Mouse (Mus musculus): ENCODE measurements around the gene Znhit1.

DNA sequence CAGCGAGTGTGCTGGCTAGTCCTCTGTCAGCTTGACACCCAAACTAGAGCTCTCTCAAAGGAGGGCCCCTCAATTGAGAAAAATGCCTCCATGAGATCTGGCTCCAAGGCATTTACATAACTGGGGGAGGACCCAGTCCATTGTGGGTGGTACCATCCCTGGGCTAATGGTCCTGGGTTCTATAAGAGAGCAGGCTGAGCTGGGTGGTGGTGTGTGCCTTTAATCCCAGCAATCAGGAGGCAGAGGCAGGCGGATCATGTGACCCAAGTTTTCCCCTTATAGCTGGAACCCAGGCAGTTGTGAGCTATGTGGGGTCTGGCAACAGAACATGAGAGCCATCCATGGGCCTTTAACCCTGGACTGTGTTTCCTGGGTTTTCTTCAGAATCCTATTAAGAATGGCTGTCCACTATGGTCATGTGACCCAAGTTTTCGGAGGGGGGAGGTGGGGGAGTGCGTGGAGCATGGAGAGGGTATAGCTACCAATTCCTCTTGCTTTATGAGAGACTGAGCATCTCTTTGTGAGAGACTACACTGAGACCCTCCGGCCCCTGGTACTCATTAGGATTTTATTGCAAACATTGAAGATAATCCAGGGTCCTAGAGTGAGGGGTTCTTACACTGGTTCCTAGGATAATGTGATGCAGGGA is 26.4 kb downstream of the Znhit1 start:
- no peak for TF ChIP-seq CTCF (IDR thresholded peaks at IDR 0.05; ENCODE audit: extremely low read depth, insufficient read depth, insufficient read length, insufficient replicate concordance)
- no peak for TF ChIP-seq POLR2A (IDR thresholded peaks at IDR 0.05; ENCODE audit: low read depth, low read length)
